Mouse (Mus musculus) urinary bladder, postnatal 4 days (tissue): ENCODE data around the gene Whamm.
A peak's percentile ranks its signal among the peaks of the same experiment; 100 is the strongest.

ENCODE experiments used
- DNase-seq, 2 experiments: peaks; one replicate each; pipeline ENCODE4 v3.0.0; 2021 to 2022; ENCODE audit warnings: low spot score in 2 of 2

The Whamm gene

GRCm38 (mm10) chr7:81571108-81571940, at the start of gene Whamm:
Whamm (plus strand) TSS chr7:81571266.
- DNase-seq = peak; percentile 84 to 88

DNA sequence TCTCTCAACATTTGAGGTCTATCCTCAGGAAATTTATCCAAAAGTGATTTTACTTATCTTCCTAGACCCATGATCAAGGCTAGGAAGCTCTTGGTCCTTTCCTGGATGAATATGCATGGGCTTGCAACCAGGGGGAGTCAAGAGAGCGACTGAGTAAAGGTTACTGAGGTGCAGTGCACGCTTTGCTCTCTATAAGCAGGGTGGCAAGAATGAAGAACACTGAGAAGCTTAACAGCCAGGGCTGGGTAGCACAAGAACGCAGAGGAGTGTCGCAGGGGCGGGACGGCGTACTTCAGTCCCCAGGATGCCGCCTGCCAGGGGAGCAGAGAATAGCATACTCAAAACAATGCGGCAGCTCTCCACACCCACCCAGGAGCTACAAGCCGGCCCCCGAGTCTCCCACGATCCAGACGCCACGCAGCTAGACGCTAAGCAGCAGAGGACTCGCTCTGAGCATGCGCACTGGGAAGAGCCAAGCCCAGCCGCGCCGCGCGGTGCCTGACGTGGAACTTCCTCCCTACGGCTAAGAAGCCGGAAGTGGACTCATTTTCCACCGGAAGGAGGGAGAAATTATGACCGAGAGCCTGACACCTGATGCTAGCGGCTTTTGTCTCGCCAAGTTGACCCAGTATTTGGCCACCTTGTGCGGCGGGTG, 47.9 kb upstream of the Whamm start:
- DNase-seq = peak; percentile 85 to 89

GRCm38 (mm10) chr7:81523663-81524017, 47.4 kb upstream of the Whamm start:
- no peak for DNase-seq

DNA sequence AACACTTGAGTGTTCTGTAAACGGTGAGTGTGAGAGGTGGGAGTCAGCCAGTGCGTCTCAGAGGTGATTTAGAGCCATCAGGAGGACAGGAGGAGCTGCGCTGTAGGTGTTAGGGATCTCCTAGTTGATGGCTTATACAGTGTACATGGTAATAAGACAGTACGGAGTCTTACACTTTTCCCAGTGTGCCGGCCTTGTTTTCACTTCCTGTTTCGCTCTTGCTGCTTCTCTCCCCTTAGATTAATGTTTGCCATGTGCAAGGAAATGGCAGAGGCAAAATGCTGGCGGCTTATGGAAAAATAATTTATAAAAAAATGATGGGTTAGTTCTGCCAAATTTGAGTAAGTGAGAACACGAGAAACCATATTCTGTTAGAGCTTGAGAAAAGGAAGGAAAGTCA, 42.1 kb upstream of the Whamm start:
- DNase-seq = no peak

GRCm38 (mm10) chr7:81531462-81531861, 39.6 kb upstream of the Whamm start:
- DNase-seq = no peak

- no peak for DNase-seq
Measured at GRCm38 (mm10) chr7:81536478-81536877, 34.6 kb upstream of the Whamm start.

- no peak for DNase-seq
Measured at GRCm38 (mm10) chr7:81538070-81538675, 32.9 kb upstream of the Whamm start.

GRCm38 (mm10) chr7:81539565-81539964, 31.5 kb upstream of the Whamm start:
- no peak for DNase-seq

DNA sequence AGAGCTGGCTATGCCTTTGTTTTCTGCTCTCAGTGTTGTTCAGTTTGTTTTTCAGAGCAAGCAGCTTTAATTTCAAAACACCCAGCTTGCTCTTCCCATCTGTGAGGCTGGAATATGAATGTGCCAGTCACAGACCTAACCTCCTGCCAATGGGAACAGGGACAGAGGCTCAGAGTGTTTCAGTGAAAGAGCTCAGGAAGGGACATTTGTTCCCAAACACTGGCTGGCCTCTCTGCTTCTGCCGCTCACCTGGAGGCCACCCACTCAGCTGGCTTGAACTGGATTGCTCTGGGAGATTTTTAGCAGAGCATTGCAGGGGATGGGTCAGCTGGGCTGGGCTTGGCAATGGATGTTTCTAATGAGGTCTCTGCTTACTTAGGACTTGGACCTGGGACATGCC, 30.1 kb upstream of the Whamm start:
- DNase-seq = no peak

DNA sequence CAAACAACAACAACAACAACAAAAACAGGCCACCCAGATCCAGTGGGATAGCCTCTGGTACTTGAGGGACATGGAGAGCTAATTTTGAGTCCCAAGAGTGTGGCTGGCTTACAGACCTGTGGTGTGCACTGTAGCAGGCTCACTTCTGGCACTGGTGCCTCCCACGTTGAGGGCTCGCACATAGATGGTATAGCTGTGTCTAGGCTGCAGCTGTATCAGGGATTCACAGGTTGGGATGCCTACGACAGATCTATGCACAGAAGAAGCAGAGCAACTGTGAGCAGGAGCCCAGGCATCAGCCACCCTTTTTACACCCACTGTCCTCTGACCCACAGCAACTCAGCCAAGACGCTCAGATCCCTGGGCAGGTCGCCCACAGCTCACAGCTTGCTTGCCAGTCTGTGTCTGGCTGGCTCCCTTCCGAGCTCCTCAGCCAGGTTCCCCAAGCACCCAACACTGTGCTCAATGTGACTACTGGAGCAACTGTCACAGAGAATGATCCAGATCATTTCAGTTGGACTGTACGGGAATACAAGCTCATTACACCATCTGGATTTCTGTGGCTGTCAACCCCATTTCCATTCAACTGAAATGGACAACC, 29.0 kb upstream of the Whamm start:
- DNase-seq = no peak

DNA sequence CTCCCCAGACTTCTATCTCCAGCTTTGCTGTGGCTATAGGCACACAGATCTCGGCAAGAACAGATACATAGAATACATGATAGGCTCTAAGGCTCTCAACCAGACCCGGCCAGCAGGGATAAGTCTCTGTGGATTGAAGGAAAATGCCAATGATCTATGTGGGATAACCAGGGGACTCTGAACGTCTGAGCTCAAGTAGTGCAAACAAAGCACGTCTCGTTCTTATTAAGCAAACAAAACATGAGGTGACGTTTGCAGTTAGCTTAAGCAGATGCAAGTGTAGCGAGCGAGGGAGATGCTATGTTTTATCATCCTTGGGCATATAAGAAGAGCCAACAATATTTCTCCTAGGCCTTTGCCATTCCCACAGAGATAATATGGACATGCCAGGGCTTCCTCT, 28.1 kb upstream of the Whamm start:
- DNase-seq = no peak

DNA sequence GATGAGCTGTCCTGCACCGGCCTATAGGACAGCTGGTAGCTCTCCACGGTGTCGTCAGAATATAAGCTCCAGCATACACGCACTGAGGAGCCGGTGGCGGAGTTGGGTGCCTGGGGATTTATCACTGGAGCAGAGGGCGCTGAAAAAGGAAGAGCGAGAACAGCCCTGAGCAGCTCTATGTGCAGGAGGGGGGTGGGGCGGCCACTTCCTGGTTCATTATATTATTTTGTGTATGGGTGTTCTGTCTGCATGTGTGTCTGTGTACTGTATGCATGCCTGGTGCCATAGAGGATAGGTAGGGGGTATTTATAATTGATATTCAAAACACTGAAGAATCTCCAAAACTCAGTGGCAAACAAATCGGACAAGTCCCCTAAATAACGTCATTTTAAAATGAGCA, 22.2 kb upstream of the Whamm start:
- DNase-seq = no peak

DNA sequence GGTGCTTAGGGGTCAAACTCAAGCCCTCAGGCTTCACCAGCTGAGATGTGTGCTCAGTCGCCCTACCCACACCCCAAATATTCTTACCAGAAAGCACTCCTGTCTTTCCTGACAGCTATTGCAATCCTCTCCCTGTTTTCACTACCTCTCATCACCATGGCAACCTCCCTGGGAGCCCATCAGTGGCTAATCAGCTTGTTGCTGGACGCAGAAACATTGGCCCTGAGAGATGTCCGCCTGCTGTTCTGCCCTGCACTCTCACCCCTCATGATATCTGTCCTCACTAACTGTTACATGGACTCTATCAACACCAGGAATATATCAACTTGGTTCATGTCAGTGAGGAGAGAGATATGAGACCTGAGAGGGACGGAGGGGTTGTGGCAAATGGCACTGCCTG, 17.5 kb upstream of the Whamm start:
- no peak for DNase-seq

GRCm38 (mm10) chr7:81554369-81554768, 16.7 kb upstream of the Whamm start:
- DNase-seq = no peak

DNA sequence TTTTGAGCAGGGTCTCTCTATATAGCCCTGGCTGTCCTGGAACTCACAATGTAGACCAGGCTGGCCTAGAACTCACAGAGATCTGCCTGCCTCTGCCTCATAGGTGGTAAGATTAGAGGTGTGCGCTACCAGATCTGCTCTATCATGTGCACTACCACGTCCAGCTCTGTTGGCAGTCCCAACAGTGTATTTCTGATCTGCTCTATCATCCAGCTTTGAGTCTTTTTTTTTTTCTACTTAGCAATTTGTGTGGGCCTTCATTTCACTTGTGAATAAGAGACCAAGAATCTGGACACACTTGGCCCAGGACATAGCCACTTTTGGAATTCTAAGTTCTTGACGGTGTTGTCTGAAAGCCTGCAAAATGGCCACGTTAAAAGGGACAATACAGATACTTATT, 14.2 kb upstream of the Whamm start:
- no peak for DNase-seq

DNA sequence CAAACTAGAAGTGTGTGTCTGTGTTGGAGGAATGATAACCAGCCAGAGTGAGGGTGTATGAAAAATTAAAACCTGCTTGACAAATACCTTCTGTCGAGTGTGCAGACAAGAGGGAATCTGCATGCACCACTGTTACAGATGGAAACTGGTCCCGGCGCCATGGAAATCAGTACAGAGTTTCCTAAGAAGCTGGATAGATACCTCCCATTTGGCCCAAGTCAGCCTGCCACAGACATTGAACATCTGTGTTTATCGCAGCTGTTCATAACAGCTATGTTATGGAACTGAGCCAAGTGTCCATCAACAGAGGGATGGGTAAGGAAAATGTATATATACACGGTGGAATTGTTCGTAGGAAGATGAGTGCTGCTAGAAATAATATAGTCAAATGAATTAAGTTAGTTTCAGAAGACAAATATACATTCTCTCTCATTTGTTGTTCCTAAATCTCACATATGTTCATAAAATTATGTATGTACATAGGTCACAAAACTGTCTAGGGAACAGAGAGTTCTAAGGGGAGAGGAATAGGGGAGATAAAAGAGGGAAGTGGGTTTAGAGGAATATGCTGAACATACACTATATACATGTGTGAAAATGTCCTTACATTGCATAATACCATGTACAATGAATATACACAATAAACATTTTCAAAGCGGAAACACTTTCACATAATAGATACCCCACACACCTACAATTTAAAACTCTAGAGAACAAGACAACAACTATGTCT, 13.6 kb upstream of the Whamm start:
- no peak for DNase-seq

GRCm38 (mm10) chr7:81557985-81558360, 13.1 kb upstream of the Whamm start:
- DNase-seq = no peak

DNA sequence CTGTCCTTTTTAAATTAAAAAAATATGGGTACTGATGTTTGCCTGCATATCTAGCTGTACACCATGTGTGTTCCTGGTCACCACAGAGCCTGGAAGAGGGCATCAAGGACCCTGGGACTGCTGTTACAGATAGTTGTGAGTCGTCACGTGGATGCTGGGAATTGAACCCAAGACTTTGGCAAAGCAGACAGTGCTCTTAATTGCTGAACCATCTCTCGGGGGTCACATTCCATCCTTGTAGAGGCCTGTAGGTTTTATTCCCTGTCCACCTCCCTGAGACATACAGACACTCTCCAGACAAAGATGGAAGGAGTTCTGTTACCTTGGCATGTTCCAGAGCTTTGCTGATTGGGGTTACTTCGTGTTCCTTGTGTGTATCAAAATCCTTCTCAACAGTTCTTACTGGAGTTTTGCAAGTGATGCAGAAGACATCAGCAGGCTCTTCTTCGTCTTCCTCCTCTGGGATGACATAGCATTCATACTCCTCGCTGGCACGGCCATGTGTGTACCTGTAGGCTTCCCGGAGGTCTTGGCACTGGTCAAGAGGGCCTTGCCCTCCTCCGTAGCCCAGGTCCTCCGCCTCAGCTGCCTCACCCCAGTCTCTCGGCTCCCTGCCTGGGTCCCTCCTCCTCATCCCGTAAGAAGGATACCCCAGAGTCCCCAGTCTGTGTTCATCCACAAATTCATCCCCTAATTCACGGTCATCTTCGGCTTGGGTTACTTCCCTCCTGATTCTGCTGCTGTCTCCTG, 11.7 kb upstream of the Whamm start:
- peak in 1 of 2 experiments; percentile 49 for DNase-seq

DNA sequence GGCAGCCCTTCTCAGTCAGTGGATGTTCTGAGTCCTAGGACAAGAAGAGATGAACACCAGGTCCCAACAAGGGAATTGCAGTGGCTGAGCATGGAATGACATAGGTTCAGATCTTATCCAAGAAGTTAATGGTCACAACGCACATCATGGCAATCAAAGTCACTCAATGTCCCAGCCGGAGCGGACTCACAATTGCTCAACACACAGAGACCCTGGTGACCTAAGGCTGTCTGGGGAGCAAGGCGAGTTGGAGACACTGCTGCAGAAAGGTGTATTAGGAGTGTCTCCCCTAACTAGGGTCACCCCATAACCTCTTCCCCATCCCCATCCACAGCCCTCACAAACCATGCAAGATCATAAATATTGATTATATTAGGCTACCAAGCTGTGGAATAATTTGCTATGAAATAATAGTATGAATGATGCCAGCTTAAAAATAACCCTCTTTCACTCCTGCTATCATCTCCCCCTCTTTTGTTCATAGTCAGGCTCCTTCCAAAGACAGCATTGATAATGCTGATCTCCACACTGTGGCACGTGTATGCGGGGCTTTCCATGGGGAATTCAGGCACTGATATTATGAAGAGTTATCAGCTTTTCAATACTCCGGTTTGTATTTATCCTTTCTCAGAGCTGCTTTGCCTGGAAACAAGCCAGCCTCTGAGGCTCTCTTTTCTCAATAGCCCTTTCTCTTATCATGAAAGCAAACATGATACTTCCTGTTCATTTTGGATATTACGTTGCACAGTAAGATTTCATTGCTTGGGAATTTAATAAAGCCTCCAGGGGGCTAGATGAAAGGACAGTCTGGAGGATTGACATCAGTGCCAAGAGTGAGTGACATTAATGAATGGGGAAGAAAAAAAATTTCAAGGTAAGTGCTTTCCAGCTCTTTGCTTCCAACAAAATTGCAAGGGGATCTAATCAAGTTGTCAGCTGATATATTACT, 10.7 kb upstream of the Whamm start:
- peak in 1 of 2 experiments; percentile 28 for DNase-seq

- DNase-seq = peak in 1 of 2 experiments; percentile 49
Measured at GRCm38 (mm10) chr7:81561211-81561610, 9.9 kb upstream of the Whamm start.
